Mouse (Mus musculus): ENCODE measurements around the gene Gm42906.

The Gm42906 gene

GRCm38 (mm10) chr5:151232576-151233299 lies 195.2 kb downstream of the Gm42906 start:
- DNase-seq (ENCODE audit: low spot score): peak; percentile 17

- DNase-seq (ENCODE audit: low spot score): no peak
Measured at GRCm38 (mm10) chr5:151231861-151232260, 196.1 kb downstream of the Gm42906 start.

DNA sequence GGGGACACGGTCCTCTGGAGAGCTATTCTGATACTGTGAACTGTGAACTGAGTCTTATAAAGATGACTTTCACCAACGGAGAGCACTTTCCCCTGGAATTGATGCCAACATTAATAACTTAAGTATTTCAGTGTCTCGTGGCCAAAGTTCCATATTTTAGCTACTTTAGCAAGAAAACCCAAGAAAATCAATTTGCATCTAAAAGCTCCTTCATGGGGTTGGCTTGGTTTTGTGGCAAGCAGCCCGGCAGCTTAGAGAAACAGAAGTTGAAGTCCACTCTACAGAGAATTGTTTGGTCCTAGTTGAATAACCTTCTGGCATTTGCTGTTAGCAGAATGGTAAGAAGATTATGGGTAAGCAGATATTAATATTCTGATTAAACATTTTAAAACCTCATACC lies 196.6 kb downstream of the Gm42906 start:
- no peak for DNase-seq (ENCODE audit: low spot score)

- no peak for DNase-seq (ENCODE audit: low spot score)
Measured at GRCm38 (mm10) chr5:151230427-151230826, 197.5 kb downstream of the Gm42906 start.

DNA sequence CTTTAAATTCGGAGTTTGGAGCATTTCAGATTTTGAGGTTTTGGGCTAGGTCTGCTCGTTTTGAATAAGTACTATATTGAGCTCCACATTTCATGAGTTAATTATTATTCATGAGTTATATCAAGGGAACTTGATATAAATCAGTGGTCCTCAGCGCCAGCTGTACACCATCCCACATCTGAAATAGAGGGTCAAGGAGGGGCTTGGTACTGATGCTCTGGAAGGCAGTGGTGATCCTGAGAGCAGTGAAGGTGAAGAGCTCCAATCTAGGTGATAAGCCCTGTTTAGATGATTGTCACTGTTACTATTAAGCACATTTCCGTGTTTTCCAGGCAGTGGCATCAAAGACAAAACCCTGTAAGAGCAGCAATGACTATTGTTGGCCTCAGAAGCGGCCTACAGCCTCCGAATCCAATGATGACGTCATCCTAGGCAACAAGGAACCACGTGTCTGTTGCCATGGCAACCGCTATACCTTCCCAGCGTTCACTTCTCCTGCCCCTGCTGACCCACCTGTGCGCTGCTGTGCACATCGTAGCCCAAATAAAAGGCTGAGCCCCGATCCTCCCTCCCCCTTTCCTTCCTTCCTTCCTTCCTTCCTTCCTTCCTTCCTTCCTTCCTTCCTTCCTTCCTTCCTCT lies 199.5 kb downstream of the Gm42906 start:
- no peak for DNase-seq (ENCODE audit: low spot score)

GRCm38 (mm10) chr5:151223696-151224366 lies 204.1 kb downstream of the Gm42906 start:
- DNase-seq (ENCODE audit: low spot score): no peak

- no peak for DNase-seq (ENCODE audit: low spot score)
Measured at GRCm38 (mm10) chr5:151222791-151223190, 205.2 kb downstream of the Gm42906 start.

DNA sequence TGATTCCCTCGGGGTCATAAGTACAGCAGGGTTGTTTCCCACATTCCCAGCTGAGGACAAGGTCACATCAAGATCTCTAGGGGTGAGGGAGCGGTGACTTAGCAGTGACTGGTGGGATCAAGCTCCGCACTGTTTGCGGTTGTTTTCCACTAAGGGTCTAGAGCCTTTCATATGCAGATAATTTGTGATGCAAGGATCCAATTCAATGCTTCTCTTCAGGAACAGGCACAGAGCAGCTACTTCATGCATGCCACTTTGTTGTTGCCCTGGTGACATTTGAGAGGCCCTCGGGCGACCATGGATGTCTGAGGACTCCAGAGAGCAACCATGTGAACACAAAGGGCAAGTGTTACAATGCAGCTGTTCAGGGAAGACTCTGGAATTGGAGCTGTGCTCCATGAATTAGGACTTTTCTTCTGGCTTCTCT lies 209.3 kb downstream of the Gm42906 start:
- peak; percentile 75 for DNase-seq (ENCODE audit: low spot score)

DNA sequence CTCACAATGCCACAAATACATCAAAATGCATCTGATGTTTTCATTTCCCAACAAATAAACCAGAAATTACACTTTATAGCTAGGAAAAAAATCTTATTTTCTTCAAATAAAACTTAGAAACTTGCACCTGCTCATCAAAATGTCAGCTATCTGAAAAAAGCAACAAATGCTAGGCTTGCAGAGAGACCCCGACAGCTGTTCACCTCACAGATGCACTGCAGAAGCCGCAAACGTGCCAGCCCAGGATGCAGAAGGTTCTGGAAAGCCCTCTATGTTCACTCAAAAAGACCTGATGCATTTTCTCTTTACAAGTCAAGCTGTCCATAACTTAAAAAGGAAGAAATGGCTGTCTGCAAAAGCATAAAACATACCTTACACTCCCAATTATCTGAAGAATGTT lies 214.9 kb downstream of the Gm42906 start:
- no peak for DNase-seq (ENCODE audit: low spot score)

- no peak for DNase-seq (ENCODE audit: low spot score)
Measured at GRCm38 (mm10) chr5:151210869-151211268, 217.1 kb downstream of the Gm42906 start.

- no peak for DNase-seq (ENCODE audit: low spot score)
Measured at GRCm38 (mm10) chr5:151210060-151210459, 217.9 kb downstream of the Gm42906 start.

DNA sequence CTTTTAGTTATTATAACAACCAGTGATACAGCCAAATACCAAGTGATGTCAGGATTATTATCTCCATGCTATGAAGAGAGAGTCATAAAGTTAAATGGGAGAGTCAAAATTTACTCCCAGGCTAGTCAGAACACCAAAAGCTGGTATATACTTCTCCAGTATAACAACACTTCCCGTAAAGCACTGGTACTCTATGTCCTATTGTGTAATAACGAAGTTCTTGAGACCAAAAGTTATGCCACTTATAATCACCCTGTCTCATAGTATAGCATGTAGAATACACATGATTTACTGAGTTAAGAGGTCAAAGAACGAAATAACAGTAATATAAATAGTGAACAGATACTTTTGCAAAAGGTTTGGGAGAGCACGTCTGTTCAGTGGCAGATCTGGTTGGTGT lies 222.9 kb downstream of the Gm42906 start:
- no peak for DNase-seq (ENCODE audit: low spot score)

GRCm38 (mm10) chr5:151202925-151203324 lies 225.0 kb downstream of the Gm42906 start:
- DNase-seq (ENCODE audit: low spot score): no peak

DNA sequence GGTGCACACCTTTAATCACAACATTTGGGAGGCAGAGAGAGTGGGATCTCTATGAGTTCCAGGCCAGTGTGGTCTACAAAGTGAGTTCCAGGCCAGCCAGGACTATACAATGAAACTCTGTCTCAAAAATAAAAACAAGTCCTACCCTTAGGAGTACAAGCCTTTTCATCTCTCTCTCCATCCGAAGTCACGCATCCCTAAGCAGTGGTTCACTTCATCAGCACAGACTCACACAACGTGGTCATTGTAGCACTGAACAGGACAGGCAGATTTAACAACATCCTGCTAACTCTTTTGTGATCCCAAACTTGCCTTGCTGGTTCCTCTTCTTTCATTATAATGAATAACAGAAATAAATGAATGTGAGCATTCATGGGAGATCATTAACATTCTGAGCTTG lies 226.7 kb downstream of the Gm42906 start:
- no peak for DNase-seq (ENCODE audit: low spot score)

DNA sequence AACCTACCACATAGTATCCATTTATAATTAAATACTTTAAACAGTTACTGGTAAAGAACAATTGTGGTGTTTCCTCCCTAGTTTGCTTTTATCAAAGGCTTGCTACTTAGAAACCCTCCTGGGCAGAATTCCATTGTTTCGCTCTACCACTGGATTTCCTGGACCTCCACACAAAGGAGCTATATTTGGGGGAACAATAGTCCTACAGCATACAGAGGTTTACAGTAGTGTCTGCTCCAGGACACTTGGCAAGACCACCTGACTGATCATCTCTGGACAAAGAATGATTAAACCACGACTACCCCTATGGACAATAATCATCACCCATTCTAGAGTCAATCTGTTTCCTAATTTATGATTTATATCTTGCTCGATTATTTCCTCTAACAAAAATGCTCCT lies 228.7 kb downstream of the Gm42906 start:
- no peak for DNase-seq (ENCODE audit: low spot score)

DNA sequence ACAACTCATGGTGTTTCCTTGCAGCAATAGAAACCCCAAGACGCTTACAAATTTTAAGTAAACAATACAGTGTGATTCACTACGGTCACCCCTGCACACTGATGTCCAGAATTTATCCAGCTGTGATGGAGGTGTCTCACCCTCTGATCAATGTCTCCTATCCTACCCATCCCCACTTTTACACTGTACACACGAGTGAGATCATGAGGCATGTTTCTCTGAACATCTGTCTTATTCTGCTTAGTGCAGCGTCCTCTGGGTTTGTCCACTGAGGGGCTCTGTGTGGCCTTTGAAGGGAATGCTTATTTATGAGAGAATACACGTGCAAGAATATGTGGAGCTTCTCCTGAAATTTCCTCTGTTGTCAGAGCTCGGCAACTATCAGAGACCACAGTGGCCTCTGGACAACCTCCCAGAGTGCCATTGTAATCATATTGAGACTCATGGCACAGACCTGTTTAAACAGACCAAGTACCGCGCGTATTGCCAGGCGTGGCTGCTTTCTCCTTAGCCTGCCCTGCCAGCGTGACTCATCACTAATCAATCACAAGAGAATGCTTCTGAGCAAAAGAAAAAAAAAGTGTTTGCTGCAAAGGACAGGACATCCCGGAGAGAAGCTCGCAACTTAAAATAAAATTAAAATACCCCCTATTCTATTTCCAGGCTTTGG lies 231.2 kb downstream of the Gm42906 start:
- DNase-seq (ENCODE audit: low spot score): peak; percentile 24

DNA sequence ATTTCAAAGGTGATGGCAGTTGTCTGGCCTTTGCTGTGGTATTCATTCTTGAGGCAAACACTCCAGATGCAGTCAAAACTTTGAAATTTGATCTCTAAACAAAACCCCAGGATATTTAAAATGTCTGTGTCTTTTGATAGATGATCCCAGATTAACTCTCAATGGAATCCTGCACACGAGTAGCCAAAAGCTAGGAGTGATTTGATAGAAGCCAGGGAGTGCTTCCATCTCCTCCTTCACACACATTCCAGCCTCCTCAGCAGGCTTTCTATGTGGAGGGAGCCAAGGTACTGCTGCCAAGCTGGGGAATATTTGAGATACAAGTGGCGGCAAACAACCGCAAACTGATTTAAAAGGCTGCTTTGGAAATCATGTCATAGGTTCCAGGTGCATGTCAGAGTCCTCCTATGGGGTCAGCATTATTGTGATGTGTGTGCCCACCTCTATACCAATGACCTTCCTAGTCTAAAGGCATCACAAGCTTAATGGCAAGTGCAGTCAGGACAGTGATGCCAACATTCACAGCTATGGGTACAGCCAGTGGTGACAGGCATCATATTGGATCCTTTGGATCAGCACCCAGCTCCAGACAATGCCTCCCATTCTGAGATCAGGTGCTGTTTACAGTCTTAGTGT lies 234.0 kb downstream of the Gm42906 start:
- no peak for DNase-seq (ENCODE audit: low spot score)

DNA sequence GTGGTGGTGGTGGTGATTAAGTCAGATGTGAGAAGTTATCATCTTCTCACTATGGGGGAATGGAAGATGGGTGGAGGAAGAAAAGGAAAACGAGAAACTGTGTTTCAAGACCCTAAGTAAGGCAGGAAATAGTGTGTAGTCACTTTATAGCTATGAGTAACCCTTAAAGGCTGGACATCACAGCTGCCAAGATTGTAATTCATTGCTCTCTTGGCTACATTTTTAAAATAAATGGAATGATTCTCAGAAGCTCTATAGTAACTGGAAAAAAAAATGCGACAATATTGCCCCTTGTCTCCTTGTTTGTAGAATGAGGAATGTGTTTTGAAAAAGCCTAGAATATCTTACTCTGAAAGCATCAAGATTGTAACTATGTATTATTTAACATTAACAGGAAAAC lies 235.7 kb downstream of the Gm42906 start:
- DNase-seq (ENCODE audit: low spot score): no peak

GRCm38 (mm10) chr5:151190764-151191163 lies 237.2 kb downstream of the Gm42906 start:
- no peak for DNase-seq (ENCODE audit: low spot score)

DNA sequence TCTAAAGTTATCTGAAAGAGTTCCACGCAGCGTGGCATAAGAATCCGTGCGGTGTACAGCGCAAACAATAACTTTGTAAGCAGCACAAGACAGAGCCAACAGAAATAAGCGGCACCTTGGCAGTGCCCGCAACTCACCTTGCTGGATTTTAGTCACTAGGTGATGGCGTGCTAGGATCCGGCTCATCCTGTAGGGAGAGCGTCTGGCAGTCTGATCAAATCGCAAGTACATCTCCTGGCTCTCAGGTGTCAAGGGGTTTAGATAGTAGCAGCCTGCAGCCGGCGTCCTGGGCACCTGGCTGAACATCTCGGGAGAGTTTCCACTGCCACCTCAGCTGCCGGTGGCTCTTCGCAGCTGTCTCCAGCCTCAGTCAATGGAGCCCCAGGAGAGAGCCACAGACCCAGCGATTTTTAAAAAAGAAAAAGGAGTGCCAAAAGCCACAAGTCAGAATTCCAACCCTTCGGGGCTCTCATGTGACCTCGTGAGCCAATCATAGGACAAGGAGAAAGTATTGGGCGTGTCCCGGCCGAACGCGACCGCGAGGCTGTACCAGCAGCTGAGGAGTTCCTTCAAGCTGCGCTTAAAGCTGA lies 238.1 kb downstream of the Gm42906 start:
- DNase-seq (ENCODE audit: low spot score): peak; percentile 89

DNA sequence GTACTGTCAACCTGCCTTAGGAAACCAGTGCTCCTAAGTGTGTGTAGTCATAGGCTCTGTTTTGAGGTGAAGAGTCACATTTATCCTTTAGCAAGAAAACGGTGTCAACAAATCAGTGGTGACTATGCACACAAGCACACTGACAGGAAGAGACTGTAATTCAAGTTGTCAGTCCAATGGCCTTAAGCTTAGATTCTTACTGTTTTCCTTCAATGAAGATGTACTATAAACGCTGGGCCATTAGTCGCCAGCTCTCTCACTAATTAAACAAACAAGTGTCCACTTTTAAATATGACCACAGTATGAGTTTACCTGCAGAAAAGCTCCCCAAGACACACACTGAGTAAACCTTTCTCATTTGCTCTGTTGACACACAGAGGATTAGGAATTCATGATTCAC lies 238.6 kb downstream of the Gm42906 start:
- no peak for DNase-seq (ENCODE audit: low spot score)

GRCm38 (mm10) chr5:151188659-151189058 lies 239.3 kb downstream of the Gm42906 start:
- no peak for DNase-seq (ENCODE audit: low spot score)
